Mouse (Mus musculus) embryo, embryonic 11 days (tissue): Measurements from ENCODE around the gene Ms4a7.
A peak's percentile ranks its signal among the peaks of the same experiment; 100 is the strongest.
"Not testable (repeated sequence)": the region's sequence is repeated elsewhere in the genome, so short reads cannot be mapped to it uniquely, and the experiment has no call there.

Experiments
- DNase-seq: peaks from one replicate; pipeline ENCODE4 v3.0.0-alpha.2; 2015

Ms4a7 gene

GRCm38 (mm10) chr19:11335932-11336331 lies at the start of gene Ms4a7:
Ms4a7 (minus strand) TSS chr19:11336146.
- no peak for DNase-seq

- no peak for DNase-seq
These were observed 40.5 kb upstream of the Ms4a7 start for GRCm38 (mm10) chr19:11376399-11376798.

GRCm38 (mm10) chr19:11375273-11375672 lies 39.3 kb upstream of the Ms4a7 start, which contains the start of gene Ms4a4a:
Ms4a4a (plus strand) TSS chr19:11375523.
- DNase-seq, result no peak

GRCm38 (mm10) chr19:11371181-11371580 lies 35.2 kb upstream of the Ms4a7 start:
- no peak for DNase-seq

- DNase-seq, result no peak
These were observed 32.4 kb upstream of the Ms4a7 start for GRCm38 (mm10) chr19:11368310-11368709.

- no peak for DNase-seq
These were observed 26.1 kb upstream of the Ms4a7 start for GRCm38 (mm10) chr19:11362002-11362401.

GRCm38 (mm10) chr19:11360106-11360505 lies 24.2 kb upstream of the Ms4a7 start:
- no peak for DNase-seq

DNA sequence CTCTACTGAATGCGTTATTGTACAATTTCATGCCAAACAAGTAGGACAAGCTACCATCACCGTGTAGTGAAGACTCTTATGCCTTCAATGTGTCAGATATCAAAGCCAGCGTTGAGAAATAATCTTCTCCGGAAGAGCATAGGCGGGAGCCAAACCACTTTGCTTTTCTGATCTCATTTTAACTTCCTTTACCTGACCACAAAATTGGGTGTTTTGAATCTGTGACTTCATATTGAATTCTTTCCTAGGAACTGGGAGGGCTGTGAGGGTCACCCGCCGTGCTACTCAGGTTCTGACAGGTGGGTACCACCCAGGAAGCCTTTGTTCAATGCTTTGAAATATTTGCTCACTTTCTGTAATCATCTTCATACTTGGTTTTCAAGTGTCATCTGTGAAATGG lies 19.8 kb upstream of the Ms4a7 start:
- no peak for DNase-seq

- peak; percentile 2 for DNase-seq
These were observed 15.9 kb upstream of the Ms4a7 start for GRCm38 (mm10) chr19:11351878-11352277.

GRCm38 (mm10) chr19:11349698-11350481 lies 13.9 kb upstream of the Ms4a7 start:
- DNase-seq, result peak; percentile 36

DNA sequence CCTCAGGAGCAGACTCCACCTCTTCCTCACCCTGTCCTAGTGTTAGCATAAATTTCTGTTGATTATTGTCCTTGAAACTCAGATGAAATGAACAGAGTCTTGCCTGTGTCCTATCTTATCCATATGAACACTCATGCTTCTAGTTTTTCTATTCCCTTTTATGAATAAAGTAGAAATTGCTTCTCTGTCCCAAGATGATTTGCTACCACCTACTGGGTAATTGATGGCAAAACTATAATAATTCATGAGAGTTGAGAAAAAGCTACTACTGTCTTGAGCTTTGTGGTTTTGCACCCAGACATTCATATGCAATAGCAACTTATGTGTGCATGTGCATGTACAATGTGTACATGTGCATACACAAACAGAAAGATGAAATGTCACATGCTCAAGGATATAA lies 8.0 kb upstream of the Ms4a7 start:
- DNase-seq, result no peak

DNA sequence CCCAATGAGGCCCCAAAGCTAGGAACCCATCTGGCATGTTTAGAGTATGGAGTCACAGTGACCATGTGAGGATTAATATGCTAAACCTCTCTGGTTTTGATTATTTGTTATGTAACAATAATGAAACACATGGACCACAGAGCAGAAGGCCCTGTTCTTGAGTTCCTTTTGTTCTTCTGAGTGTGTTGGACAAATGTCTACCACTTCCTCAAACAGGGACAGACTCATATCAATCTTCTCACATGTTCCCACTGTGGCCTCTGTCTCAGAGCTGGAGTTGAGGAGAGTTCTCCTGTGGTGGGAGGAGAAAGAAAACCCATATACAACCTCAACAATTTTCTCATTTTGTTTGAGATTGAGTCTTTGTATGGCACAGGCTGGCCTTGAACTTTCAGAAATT lies 7.2 kb upstream of the Ms4a7 start:
- no peak for DNase-seq

DNA sequence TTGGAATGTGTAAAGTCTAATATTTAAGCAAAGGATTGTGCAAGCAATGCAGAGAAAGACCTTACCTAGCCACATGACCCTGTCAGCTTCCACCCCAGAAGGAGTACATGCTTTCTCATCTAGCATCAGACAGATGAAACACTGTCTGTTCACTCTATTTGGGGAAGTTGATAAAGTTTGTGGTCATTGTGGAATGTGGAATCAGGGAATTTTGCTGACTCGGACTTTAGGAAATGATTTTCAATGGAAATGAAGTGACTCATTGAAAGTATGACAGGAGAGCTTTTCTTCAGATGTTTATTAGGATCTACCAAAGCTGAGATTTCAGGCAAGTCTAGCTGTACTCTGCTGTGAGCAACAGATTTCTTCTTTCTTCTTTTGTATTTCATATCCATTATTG lies 14.8 kb downstream of the Ms4a7 start:
- DNase-seq, result no peak

- no peak for DNase-seq
These were observed 19.2 kb downstream of the Ms4a7 start for GRCm38 (mm10) chr19:11316786-11317185.

DNA sequence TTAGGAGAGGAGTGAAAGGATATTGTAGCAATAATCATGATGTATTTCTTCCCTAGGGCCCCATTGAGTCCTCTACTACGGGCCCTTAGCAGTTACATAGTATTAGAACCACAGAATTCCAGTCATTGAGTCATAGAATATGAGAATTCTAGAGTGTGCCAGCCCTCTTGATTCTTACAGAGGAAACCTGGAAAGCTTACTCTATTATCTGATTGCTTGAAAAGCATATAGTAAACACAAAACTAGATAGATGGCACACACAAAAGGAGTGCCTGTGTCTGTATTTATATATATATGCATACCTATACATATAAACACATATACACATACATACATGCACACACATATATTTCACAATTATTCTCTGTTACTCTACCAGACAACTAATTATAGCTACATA lies 21.6 kb downstream of the Ms4a7 start, which contains the start of gene Ms4a14:
Gene Ms4a14 (minus strand): TSS at position 101 of the 400 bp plus-strand sequence.
- no peak for DNase-seq

DNA sequence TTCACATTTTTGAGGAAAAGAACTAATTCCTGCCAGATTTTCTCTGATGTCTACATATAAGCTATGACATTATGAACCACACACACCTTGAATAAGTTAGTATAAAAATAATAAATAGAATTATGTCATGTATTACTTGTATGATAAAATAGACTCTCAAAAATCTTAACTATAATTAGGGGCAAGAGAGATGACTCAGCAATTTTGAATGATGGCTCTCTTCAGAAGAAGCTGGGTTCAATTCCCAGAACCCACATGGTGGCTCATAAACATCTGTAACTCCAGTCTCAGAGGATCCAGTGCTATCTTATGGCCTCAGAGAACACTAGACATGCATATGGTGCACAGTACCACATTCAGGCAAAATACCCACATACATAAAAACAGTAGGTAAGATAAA lies 27.1 kb downstream of the Ms4a7 start:
- no peak for DNase-seq

DNA sequence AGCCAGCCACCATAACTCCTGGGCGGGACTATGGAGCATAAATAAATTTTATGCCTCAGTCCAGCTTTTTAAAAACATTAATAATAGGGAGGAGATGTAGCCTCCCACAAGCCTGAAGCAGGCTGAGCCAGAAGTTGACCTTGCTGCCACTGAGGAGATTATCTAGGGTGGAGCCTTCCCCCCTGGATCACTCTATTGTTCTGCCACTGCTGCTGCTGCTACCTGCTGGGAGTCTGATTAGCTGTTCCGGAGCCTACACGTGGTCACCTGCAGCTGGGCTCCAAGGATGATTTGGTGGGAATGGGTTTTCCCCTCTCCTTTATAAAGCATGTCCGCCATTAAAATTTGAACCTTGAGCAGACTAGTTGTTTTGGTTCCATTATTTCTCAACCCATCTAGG lies 36.4 kb downstream of the Ms4a7 start:
- DNase-seq, result not testable (repeated sequence)

GRCm38 (mm10) chr19:11298939-11299338 lies 37.0 kb downstream of the Ms4a7 start:
- no peak for DNase-seq

DNA sequence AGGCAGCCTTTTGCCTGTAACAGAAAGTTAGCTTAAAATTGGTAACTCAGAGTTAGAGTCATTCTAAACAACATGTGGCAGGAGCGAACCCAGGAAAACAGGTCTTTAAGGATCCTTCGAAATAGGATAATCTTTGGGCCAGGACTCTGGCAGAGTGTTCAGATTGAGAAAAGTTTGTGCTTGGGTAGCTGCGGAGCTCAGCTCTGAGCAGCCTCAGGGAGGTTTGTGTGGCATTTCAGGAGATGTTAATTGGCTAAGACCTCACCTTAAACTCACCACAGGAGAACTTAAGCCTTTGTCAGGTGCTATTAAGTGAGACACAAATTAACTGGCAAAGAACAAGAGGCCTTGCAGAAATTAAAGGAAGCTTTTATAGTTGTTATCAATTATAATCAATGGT lies 42.3 kb downstream of the Ms4a7 start:
- DNase-seq, result peak; percentile 4

- DNase-seq, result peak; percentile 42
These were observed 43.0 kb downstream of the Ms4a7 start for GRCm38 (mm10) chr19:11292990-11293389.

DNA sequence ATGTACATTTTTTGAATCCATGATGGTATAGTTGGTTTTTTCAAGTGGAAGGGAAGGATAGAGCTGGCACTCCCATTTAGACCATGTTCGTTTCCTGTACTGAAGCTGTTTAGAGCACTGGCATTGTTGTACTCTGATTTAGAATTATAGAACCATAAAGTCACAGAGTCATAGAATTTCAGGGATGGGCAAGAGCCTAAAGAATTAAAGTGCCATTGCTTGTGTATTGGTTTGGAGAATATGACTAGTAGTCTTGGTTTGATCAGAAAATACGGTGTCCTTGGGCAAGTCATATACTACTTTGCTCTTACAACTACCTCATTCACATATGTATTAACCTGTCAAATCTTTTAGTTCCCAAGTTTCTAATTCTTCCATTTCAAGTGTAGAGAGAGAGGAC lies 52.2 kb downstream of the Ms4a7 start, which contains the start of gene Ms4a5:
Gene Ms4a5 (minus strand): TSS at position 101 of the 400 bp plus-strand sequence.
- DNase-seq, result no peak

DNA sequence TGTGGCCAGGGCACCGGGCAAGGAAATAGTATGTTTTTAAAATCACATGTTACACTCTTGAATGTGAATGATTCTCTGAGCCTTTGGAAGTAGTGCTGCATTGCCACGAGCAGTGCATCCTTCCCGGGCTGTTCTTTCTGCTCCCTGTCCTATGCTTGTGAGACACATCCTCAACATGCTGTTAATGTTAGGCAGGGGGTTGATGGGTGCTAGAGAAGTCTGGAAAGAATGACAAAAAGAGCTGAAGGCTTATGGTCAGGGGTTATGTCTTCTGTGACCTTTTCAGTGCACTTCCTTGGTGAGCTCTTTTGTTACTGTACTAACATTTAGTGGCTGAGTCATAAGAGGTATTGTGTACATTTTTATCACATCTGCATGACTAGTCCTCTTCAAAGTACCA lies 55.7 kb downstream of the Ms4a7 start:
- no peak for DNase-seq

GRCm38 (mm10) chr19:11276431-11276830 lies 59.5 kb downstream of the Ms4a7 start:
- no peak for DNase-seq
